Mouse (Mus musculus) G1E (cell line): Measurements from ENCODE around the gene A930002H24Rik. TPM values are rescaled to one million over a fixed set of nuclear protein-coding genes. Genes with fewer than 3 reads are reported as not detected.
A peak's percentile ranks its signal among the peaks of the same experiment; 100 is the strongest.

ENCODE experiments used
- ATAC-seq: 2 replicates; pipeline ENCODE4 v1.8.0; 2016; ENCODE audit warnings: mild to moderate bottlenecking; ENCODE audit not compliant: insufficient number of reproducible peaks, poor library complexity, low FRiP score, severe bottlenecking; ENCODE audit errors: extremely low read depth
- DNase-seq: peaks from one replicate; pipeline ENCODE4 v3.0.0; 2012; ENCODE audit warnings: low spot score
- H3K27me3 ChIP-seq: 2 replicates; pipeline ENCODE4 v1.6.1; 2012; ENCODE audit warnings: mild to moderate bottlenecking, low read length, inconsistent platforms; ENCODE audit not compliant: insufficient read depth
- H3K36me3 ChIP-seq: replicated peaks from 2 replicates; pipeline ENCODE3; 2012; ENCODE audit warnings: mild to moderate bottlenecking, inconsistent platforms
- H3K4me1 ChIP-seq: 2 replicates; pipeline ENCODE4 v1.6.1; 2012; ENCODE audit warnings: low read depth, low read length, inconsistent platforms, mixed read lengths; ENCODE audit not compliant: insufficient read depth
- H3K4me3 ChIP-seq: 2 replicates; pipeline ENCODE4 v1.5.1; 2012; ENCODE audit warnings: low read depth, mild to moderate bottlenecking, inconsistent platforms, low read length, moderate library complexity, mixed read lengths
- H3K9me3 ChIP-seq: replicated peaks from 2 replicates; pipeline ENCODE4 v1.6.1; 2012; ENCODE audit warnings: inconsistent platforms
- CTCF ChIP-seq: IDR thresholded peaks from 2 replicates; pipeline ENCODE4 v1.5.1; 2012; ENCODE audit warnings: low read depth, low read length, inconsistent platforms, mixed read lengths
- GATA1 ChIP-seq: IDR thresholded peaks from 2 replicates; pipeline ENCODE4 v1.6.1; 2012; ENCODE audit warnings: borderline replicate concordance, low read length, inconsistent platforms, mixed read lengths
- GATA2 ChIP-seq: IDR thresholded peaks from 2 replicates; pipeline ENCODE4 v1.6.1; 2012; ENCODE audit warnings: low read depth, low read length, inconsistent platforms, borderline replicate concordance
- POLR2AphosphoS5 ChIP-seq: IDR thresholded peaks from 2 replicates; pipeline ENCODE4 v1.6.1; 2012; ENCODE audit warnings: low read depth, low read length, inconsistent platforms; ENCODE audit not compliant: insufficient replicate concordance
- TAL1 ChIP-seq: conservative IDR thresholded peaks from 2 replicates; pipeline ENCODE4 v1.6.1; 2012; ENCODE audit warnings: low read depth, low read length, inconsistent platforms, mixed read lengths
- polyA plus RNA-seq: library from polyadenylated mRNA; stranded (reverse); fragments of >175 nt; gene quantifications from 2 replicates; pipeline ENCODE4 v1.2.3, GENCODE M21; 2012
- total RNA-seq, 2 experiments: library from RNA; stranded (forward) in 1 of 2; stranded (reverse) in 1 of 2; fragments of 200-1000 nt in 1 of 2; fragments of >200 nt in 1 of 2; fragmentation: Nextera tagmentation in 1 of 2; gene quantifications; 2 replicates each; pipeline ENCODE4 v1.2.3; 2014 to 2017

Gene A930002H24Rik
- total and polyA plus RNA-seq, 3 experiments = 1.1 TPM; not detected in 2

DNA sequence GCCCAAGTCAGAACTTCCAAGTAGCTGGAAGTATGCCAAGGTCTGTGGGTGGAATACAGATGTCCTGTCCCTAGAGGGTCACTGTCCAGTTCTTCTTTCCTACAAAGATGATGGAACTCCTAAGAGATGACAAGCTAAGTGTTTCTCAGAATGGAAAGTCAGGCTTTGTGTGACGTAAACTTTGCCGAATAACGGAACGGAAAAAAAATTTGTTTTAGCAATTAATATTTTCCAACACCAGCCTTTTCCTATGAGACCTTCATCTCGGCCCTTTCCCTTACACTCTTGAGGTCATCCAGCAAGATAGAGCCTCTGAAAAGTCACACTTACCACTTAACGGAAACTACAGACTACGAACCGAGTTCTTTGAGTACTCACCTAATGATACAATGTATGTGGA is 25.4 kb downstream of the A930002H24Rik start:
- ATAC-seq = no peak

DNA sequence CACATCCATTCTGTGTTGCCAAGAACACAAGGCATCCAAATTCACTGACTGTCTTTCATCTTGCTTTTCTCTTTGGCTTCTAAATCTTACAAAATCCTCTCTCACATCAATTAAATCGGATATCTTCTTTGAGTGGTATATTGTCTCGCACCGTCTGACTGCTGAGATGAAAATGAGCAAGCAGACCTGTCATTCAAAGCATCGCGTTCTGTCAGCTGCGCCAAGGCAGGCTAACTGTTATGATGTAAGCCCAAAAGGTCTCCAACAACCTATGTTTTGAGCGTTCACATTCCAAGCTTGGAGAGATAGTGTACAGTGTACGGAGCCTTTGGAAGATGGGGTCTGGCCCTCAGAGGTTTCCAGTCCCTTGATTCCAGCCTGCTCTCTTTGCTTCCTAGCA is 26.9 kb downstream of the A930002H24Rik start:
- H3K27me3 ChIP-seq = peaks cover 7% of the 10 kb centered on the region; the same call in 1 of the 2 replicates
- no peak overlapping the region for H3K4me3 ChIP-seq
- DNase-seq = no peak
- H3K4me1 ChIP-seq = peaks cover 2% of the 10 kb centered on the region; the same call in 1 of the 2 replicates
- no peaks in the 10 kb centered on the region; the same call in 1 of the 2 replicates for H3K9me3 ChIP-seq
- H3K36me3 ChIP-seq = no peaks in the 10 kb centered on the region
- TF ChIP-seq CTCF (no peak), GATA2 (no peak), GATA1 (no peak), POLR2AphosphoS5 (no peak), TAL1 (no peak)
- ATAC-seq = no peak

More for the DNA sequence above, 25.4 kb downstream of the A930002H24Rik start:
- H3K36me3 ChIP-seq = no peaks in the 10 kb centered on the region
- H3K9me3 ChIP-seq = no peaks in the 10 kb centered on the region; the same call in 1 of the 2 replicates
- no peaks in the 10 kb centered on the region for H3K4me1 ChIP-seq
- peaks cover 7% of the 10 kb centered on the region; the same call in 1 of the 2 replicates for H3K27me3 ChIP-seq
- no peak overlapping the region for H3K4me3 ChIP-seq
- no peak for DNase-seq
- TF ChIP-seq TAL1 (no peak), POLR2AphosphoS5 (no peak), GATA2 (no peak), CTCF (no peak), GATA1 (no peak)

DNA sequence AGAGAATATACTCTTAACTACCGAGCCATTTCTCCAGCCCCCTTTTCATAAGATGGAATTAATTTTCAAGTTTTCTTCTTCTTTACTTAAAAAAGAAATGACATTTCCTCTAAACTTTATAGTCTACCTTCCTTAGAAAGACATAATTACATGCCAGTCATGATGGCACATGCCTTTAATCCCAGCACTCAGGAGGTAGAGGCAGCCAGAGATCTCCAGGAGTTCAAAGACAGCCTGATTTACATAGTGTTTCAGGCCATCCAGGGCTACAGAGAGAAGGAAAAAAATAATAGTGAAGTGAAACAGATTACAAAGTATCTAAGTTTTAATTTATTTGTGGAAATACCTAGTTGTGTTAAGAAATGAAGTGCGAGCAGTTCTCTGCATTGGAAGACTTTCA is 27.4 kb downstream of the A930002H24Rik start:
- H3K36me3 ChIP-seq = no peaks in the 10 kb centered on the region
- H3K4me3 ChIP-seq = no peak overlapping the region
- ATAC-seq (no peak), DNase-seq (no peak)
- no peaks in the 10 kb centered on the region; the same call in 1 of the 2 replicates for H3K9me3 ChIP-seq
- no peak for TF ChIP-seq TAL1
- no peak for TF ChIP-seq CTCF
- no peak for TF ChIP-seq GATA2
- no peak for TF ChIP-seq GATA1
- no peak for TF ChIP-seq POLR2AphosphoS5
- H3K27me3 ChIP-seq = peaks cover 7% of the 10 kb centered on the region; the same call in 1 of the 2 replicates
- H3K4me1 ChIP-seq = peaks cover 6% of the 10 kb centered on the region

DNA sequence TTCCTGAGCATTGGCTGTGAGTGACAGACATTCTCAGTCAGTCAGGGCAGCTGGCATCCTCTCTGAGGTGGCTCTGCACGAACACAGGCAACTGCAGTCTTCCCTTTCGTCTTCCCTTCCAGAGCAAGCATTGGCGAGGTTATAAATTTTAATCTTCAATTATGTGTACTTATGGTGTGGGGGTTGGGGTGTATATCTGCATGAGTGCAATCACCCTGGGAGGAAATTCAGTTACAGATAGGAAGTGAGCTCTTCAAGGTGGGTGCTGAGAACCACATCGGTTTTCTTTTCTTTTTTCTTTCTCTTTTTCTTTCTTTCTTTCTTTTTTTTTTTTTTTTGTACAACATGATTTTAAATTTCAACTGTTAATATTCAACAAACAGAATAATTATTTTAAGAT is 32.0 kb downstream of the A930002H24Rik start:
- no peaks in the 10 kb centered on the region for H3K9me3 ChIP-seq
- H3K27me3 ChIP-seq = peaks cover 7% of the 10 kb centered on the region; the same call in 1 of the 2 replicates
- TF ChIP-seq GATA2 (no peak), TAL1 (no peak), POLR2AphosphoS5 (no peak), GATA1 (no peak), CTCF (no peak)
- H3K4me3 ChIP-seq = no peak overlapping the region
- no peak for DNase-seq
- ATAC-seq = no peak; the same call in 1 of the 2 replicates
- no peaks in the 10 kb centered on the region for H3K36me3 ChIP-seq
- H3K4me1 ChIP-seq = peaks cover 17% of the 10 kb centered on the region

DNA sequence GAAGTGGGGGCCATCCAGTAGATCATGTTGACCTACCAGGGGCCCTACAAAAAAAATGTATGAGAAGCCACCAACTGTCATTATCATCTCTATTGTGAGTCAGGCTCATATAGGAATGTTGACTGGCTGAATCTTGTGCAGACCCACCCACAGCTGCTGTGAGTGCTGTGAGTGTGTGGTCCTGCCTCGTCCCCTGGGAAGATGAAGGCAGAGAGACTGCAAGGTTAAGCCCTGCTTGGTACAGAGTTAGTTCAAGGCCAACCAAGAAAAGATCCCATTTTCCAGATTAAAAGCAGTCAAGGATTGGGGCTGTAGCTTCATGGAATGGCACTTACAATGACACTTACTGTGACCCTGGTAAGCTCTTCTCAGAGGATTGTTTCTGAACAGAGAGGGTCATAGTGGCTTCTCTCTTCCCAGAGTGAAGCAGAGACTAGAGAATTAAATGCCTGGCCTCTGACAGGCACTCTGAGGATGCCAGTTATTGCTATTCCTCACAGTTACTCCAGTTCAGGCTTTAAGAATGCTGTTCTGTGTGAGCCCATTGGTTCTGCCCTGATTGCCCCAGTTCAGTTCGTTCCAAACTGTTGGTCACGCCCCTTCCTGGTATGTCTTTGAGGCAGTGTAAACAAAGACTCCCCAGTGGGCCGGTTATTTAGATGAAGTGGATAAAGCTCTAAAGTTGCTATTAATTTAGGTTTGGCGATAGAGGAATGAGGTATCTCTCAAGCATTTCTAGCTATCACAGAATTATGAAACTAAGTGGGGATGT is 34.8 kb downstream of the A930002H24Rik start:
- Histone ChIP-seq H3K4me1 (peaks cover 17% of the 10 kb centered on the region), H3K4me3 (no peak overlapping the region), H3K27me3 (no peaks in the 10 kb centered on the region), H3K9me3 (no peaks in the 10 kb centered on the region), H3K36me3 (no peaks in the 10 kb centered on the region)
- TF ChIP-seq POLR2AphosphoS5 = no peak
- no peak for TF ChIP-seq GATA2
- TF ChIP-seq TAL1 = no peak
- TF ChIP-seq GATA1 = no peak
- TF ChIP-seq CTCF = no peak
- ATAC-seq = no peak
- DNase-seq = no peak

DNA sequence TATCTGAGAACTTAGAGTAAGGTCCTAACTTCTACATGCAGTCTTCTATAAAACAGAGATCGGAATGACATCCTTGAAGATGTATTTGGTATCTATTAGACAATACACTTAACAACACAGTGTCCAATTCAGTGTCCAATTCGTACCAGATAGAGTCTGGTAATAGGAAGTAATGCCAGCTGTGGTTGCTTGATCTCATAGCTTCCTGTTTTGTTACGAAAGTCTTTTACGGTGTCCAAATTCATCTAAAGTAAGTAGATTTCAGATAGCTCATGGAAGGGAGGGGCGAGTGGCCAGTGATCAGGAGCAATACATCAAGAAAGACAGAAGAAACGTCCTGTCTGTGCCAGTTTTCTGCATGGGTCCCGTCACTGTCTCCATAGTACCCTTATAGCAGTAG is 36.8 kb downstream of the A930002H24Rik start:
- Histone ChIP-seq H3K4me3 (no peak overlapping the region), H3K27me3 (no peaks in the 10 kb centered on the region), H3K9me3 (no peaks in the 10 kb centered on the region), H3K4me1 (peaks cover 27% of the 10 kb centered on the region), H3K36me3 (no peaks in the 10 kb centered on the region)
- peak; percentile 52; the same call in 1 of the 2 replicates for ATAC-seq
- no peak for DNase-seq
- no peak for TF ChIP-seq CTCF
- no peak for TF ChIP-seq POLR2AphosphoS5
- no peak for TF ChIP-seq GATA2
- no peak for TF ChIP-seq TAL1
- no peak for TF ChIP-seq GATA1
